Mouse (Mus musculus): Measurements from ENCODE around the gene Arhgap4.
A peak's percentile ranks its signal among the peaks of the same experiment; 100 is the strongest.

Arhgap4 gene

GRCm38 (mm10) chrX:73921823-73922549 is at the start of gene Arhgap4, which contains the start of gene Naa10:
Arhgap4 (minus strand) TSS chrX:73921870.
Naa10 (minus strand) TSS chrX:73921944.
- peak; percentile 68 for DNase-seq (ENCODE audit: low read depth, low spot score)

GRCm38 (mm10) chrX:73970781-73971180 is 49.1 kb upstream of the Arhgap4 start:
- DNase-seq (ENCODE audit: low read depth, low spot score): no peak

- peak; percentile 66 for DNase-seq (ENCODE audit: low read depth, low spot score)
Observed at GRCm38 (mm10) chrX:73969729-73970128, 48.1 kb upstream of the Arhgap4 start.

GRCm38 (mm10) chrX:73969167-73969566 is 47.5 kb upstream of the Arhgap4 start:
- DNase-seq (ENCODE audit: low read depth, low spot score): no peak

GRCm38 (mm10) chrX:73967177-73968075 is 45.8 kb upstream of the Arhgap4 start:
- DNase-seq (ENCODE audit: low read depth, low spot score): peak; percentile 77

- DNase-seq (ENCODE audit: low read depth, low spot score): peak; percentile 72
Observed at GRCm38 (mm10) chrX:73966248-73967176, 44.8 kb upstream of the Arhgap4 start, which contains the start of gene Hcfc1. Hcfc1 (minus strand) TSS chrX:73966357.

- no peak for DNase-seq (ENCODE audit: low read depth, low spot score)
Observed at GRCm38 (mm10) chrX:73965307-73965706, 43.6 kb upstream of the Arhgap4 start.

- DNase-seq (ENCODE audit: low read depth, low spot score): no peak
Observed at GRCm38 (mm10) chrX:73964363-73964762, 42.7 kb upstream of the Arhgap4 start.

GRCm38 (mm10) chrX:73954988-73955387 is 33.3 kb upstream of the Arhgap4 start:
- DNase-seq (ENCODE audit: low read depth, low spot score): no peak

GRCm38 (mm10) chrX:73952603-73953002 is 30.9 kb upstream of the Arhgap4 start:
- no peak for DNase-seq (ENCODE audit: low read depth, low spot score)

- DNase-seq (ENCODE audit: low read depth, low spot score): no peak
Observed at GRCm38 (mm10) chrX:73949341-73949740, 27.7 kb upstream of the Arhgap4 start.

- no peak for DNase-seq (ENCODE audit: low read depth, low spot score)
Observed at GRCm38 (mm10) chrX:73948647-73949046, 27.0 kb upstream of the Arhgap4 start.

GRCm38 (mm10) chrX:73946896-73947295 is 25.2 kb upstream of the Arhgap4 start:
- DNase-seq (ENCODE audit: low read depth, low spot score): no peak

GRCm38 (mm10) chrX:73942294-73942693 is 20.6 kb upstream of the Arhgap4 start:
- no peak for DNase-seq (ENCODE audit: low read depth, low spot score)

- no peak for DNase-seq (ENCODE audit: low read depth, low spot score)
Observed at GRCm38 (mm10) chrX:73941860-73942259, 20.2 kb upstream of the Arhgap4 start.

- DNase-seq (ENCODE audit: low read depth, low spot score): no peak
Observed at GRCm38 (mm10) chrX:73931871-73932270, 10.2 kb upstream of the Arhgap4 start.

GRCm38 (mm10) chrX:73930402-73931062 is 8.9 kb upstream of the Arhgap4 start, which contains the start of gene Renbp:
Renbp (minus strand) TSS chrX:73930850.
- DNase-seq (ENCODE audit: low read depth, low spot score): no peak

GRCm38 (mm10) chrX:73922550-73922882 is 846 bp upstream of the Arhgap4 start:
- DNase-seq (ENCODE audit: low read depth, low spot score): no peak

- DNase-seq (ENCODE audit: low read depth, low spot score): no peak
Observed at GRCm38 (mm10) chrX:73921285-73921822, 316 bp downstream of the Arhgap4 start.

- DNase-seq (ENCODE audit: low read depth, low spot score): no peak
Observed at GRCm38 (mm10) chrX:73918631-73919030, 3.0 kb downstream of the Arhgap4 start.

GRCm38 (mm10) chrX:73916945-73917344 is 4.7 kb downstream of the Arhgap4 start:
- no peak for DNase-seq (ENCODE audit: low read depth, low spot score)

All from c-Kit-negative CD71-positive TER-119-positive erythroid progenitor cells, embryonic 14.5 days (primary cell).